Mouse (Mus musculus) G1E (cell line): ENCODE data around the gene Gpatch2. TPM values are rescaled to one million over a fixed set of nuclear protein-coding genes. Genes with fewer than 3 reads are reported as not detected.

Source experiments
- ATAC-seq: 2 replicates; pipeline ENCODE4 v1.8.0; 2016; ENCODE audit warnings: mild to moderate bottlenecking; ENCODE audit not compliant: insufficient number of reproducible peaks, poor library complexity, low FRiP score, severe bottlenecking; ENCODE audit errors: extremely low read depth
- DNase-seq: peaks from one replicate; pipeline ENCODE4 v3.0.0; 2012; ENCODE audit warnings: low spot score
- H3K27me3 ChIP-seq: 2 replicates; pipeline ENCODE4 v1.6.1; 2012; ENCODE audit warnings: mild to moderate bottlenecking, low read length, inconsistent platforms; ENCODE audit not compliant: insufficient read depth
- H3K36me3 ChIP-seq: replicated peaks from 2 replicates; pipeline ENCODE3; 2012; ENCODE audit warnings: mild to moderate bottlenecking, inconsistent platforms
- H3K4me1 ChIP-seq: 2 replicates; pipeline ENCODE4 v1.6.1; 2012; ENCODE audit warnings: low read depth, low read length, inconsistent platforms, mixed read lengths; ENCODE audit not compliant: insufficient read depth
- H3K4me3 ChIP-seq: 2 replicates; pipeline ENCODE4 v1.5.1; 2012; ENCODE audit warnings: low read depth, mild to moderate bottlenecking, inconsistent platforms, low read length, moderate library complexity, mixed read lengths
- H3K9me3 ChIP-seq: replicated peaks from 2 replicates; pipeline ENCODE4 v1.6.1; 2012; ENCODE audit warnings: inconsistent platforms
- CTCF ChIP-seq: IDR thresholded peaks from 2 replicates; pipeline ENCODE4 v1.5.1; 2012; ENCODE audit warnings: low read depth, low read length, inconsistent platforms, mixed read lengths
- GATA1 ChIP-seq: IDR thresholded peaks from 2 replicates; pipeline ENCODE4 v1.6.1; 2012; ENCODE audit warnings: borderline replicate concordance, low read length, inconsistent platforms, mixed read lengths
- GATA2 ChIP-seq: IDR thresholded peaks from 2 replicates; pipeline ENCODE4 v1.6.1; 2012; ENCODE audit warnings: low read depth, low read length, inconsistent platforms, borderline replicate concordance
- POLR2AphosphoS5 ChIP-seq: IDR thresholded peaks from 2 replicates; pipeline ENCODE4 v1.6.1; 2012; ENCODE audit warnings: low read depth, low read length, inconsistent platforms; ENCODE audit not compliant: insufficient replicate concordance
- TAL1 ChIP-seq: conservative IDR thresholded peaks from 2 replicates; pipeline ENCODE4 v1.6.1; 2012; ENCODE audit warnings: low read depth, low read length, inconsistent platforms, mixed read lengths
- polyA plus RNA-seq: library from polyadenylated mRNA; stranded (reverse); fragments of >175 nt; gene quantifications from 2 replicates; pipeline ENCODE4 v1.2.3, GENCODE M21; 2012
- total RNA-seq, 2 experiments: library from RNA; stranded (forward) in 1 of 2; stranded (reverse) in 1 of 2; fragments of 200-1000 nt in 1 of 2; fragments of >200 nt in 1 of 2; fragmentation: Nextera tagmentation in 1 of 2; gene quantifications; 2 replicates each; pipeline ENCODE4 v1.2.3; 2014 to 2017

The Gpatch2 gene
- total and polyA plus RNA-seq, 3 experiments: 12.5 to 28.5 (median 26.6) TPM

GRCm38 (mm10) chr1:187286924-187287323, 71.6 kb downstream of the Gpatch2 start:
- no peak overlapping the region for H3K4me3 ChIP-seq
- no peaks in the 10 kb centered on the region for H3K9me3 ChIP-seq
- H3K27me3 ChIP-seq: no peaks in the 10 kb centered on the region
- no peak for TF ChIP-seq CTCF
- TF ChIP-seq GATA1: no peak
- no peak for TF ChIP-seq POLR2AphosphoS5
- no peak for TF ChIP-seq TAL1
- no peak for TF ChIP-seq GATA2
- peaks cover 23% of the 10 kb centered on the region for H3K36me3 ChIP-seq
- ATAC-seq (no peak), DNase-seq (no peak)
- H3K4me1 ChIP-seq: peaks cover 2% of the 10 kb centered on the region; the same call in 1 of the 2 replicates

GRCm38 (mm10) chr1:187290186-187290585, 74.9 kb downstream of the Gpatch2 start:
- ATAC-seq: no peak
- H3K27me3 ChIP-seq: no peaks in the 10 kb centered on the region
- DNase-seq: no peak
- TF ChIP-seq CTCF (no peak), GATA1 (no peak), POLR2AphosphoS5 (no peak), TAL1 (no peak), GATA2 (no peak)
- peaks cover 2% of the 10 kb centered on the region; the same call in 1 of the 2 replicates for H3K4me1 ChIP-seq
- H3K9me3 ChIP-seq: no peaks in the 10 kb centered on the region
- H3K36me3 ChIP-seq: peaks cover 21% of the 10 kb centered on the region
- H3K4me3 ChIP-seq: no peak overlapping the region

GRCm38 (mm10) chr1:187291480-187292394, 76.4 kb downstream of the Gpatch2 start:
- no peak for TF ChIP-seq CTCF
- TF ChIP-seq GATA2: no peak
- TF ChIP-seq POLR2AphosphoS5: no peak
- no peak for TF ChIP-seq TAL1
- TF ChIP-seq GATA1: no peak
- DNase-seq: no peak
- ATAC-seq: no peak
- Histone ChIP-seq H3K27me3 (no peaks in the 10 kb centered on the region), H3K4me1 (no peaks in the 10 kb centered on the region), H3K4me3 (no peak overlapping the region), H3K36me3 (peaks cover 13% of the 10 kb centered on the region), H3K9me3 (no peaks in the 10 kb centered on the region)

- no peak overlapping the region for H3K4me3 ChIP-seq
- DNase-seq: no peak
- TF ChIP-seq POLR2AphosphoS5 (no peak), CTCF (no peak), TAL1 (no peak), GATA2 (no peak), GATA1 (no peak)
Measured at GRCm38 (mm10) chr1:187292395-187292749, 77.1 kb downstream of the Gpatch2 start.

GRCm38 (mm10) chr1:187293233-187293632, 77.9 kb downstream of the Gpatch2 start:
- no peak for DNase-seq
- H3K4me1 ChIP-seq: no peaks in the 10 kb centered on the region
- no peak for ATAC-seq

More at GRCm38 (mm10) chr1:187292395-187292749, 77.1 kb downstream of the Gpatch2 start:
- no peaks in the 10 kb centered on the region for H3K9me3 ChIP-seq
- ATAC-seq: no peak
- no peaks in the 10 kb centered on the region for H3K4me1 ChIP-seq
- H3K27me3 ChIP-seq: no peaks in the 10 kb centered on the region
- peaks cover 13% of the 10 kb centered on the region for H3K36me3 ChIP-seq

GRCm38 (mm10) chr1:187294522-187294921, 79.2 kb downstream of the Gpatch2 start:
- no peaks in the 10 kb centered on the region for H3K4me1 ChIP-seq
- peaks cover 10% of the 10 kb centered on the region for H3K36me3 ChIP-seq
- H3K4me3 ChIP-seq: no peak overlapping the region
- ATAC-seq: no peak
- H3K9me3 ChIP-seq: no peaks in the 10 kb centered on the region
- TF ChIP-seq POLR2AphosphoS5 (no peak), CTCF (no peak), GATA2 (no peak), TAL1 (no peak), GATA1 (no peak)
- DNase-seq: no peak
- H3K27me3 ChIP-seq: no peaks in the 10 kb centered on the region

More at GRCm38 (mm10) chr1:187293233-187293632, 77.9 kb downstream of the Gpatch2 start:
- H3K27me3 ChIP-seq: no peaks in the 10 kb centered on the region
- peaks cover 10% of the 10 kb centered on the region for H3K36me3 ChIP-seq
- TF ChIP-seq TAL1 (no peak), CTCF (no peak), GATA1 (no peak)
- no peak overlapping the region for H3K4me3 ChIP-seq
- no peaks in the 10 kb centered on the region for H3K9me3 ChIP-seq
